Mouse (Mus musculus) olfactory bulb, adult 2 months (tissue): Measurements from ENCODE around the gene Mtmr4.

Source experiments
- CTCF ChIP-seq: fragments of 200-500 bp; IDR thresholded peaks from 2 replicates; pipeline ENCODE4 v1.5.1; 2012; ENCODE audit warnings: low read depth, mild to moderate bottlenecking, low read length, moderate library complexity; ENCODE audit not compliant: insufficient read depth
- POLR2A ChIP-seq: fragments of 200-500 bp; IDR thresholded peaks from 2 replicates; pipeline ENCODE4 v1.6.1; 2012; ENCODE audit warnings: mild to moderate bottlenecking, low read depth, low read length, moderate library complexity; ENCODE audit not compliant: insufficient read depth

DNA sequence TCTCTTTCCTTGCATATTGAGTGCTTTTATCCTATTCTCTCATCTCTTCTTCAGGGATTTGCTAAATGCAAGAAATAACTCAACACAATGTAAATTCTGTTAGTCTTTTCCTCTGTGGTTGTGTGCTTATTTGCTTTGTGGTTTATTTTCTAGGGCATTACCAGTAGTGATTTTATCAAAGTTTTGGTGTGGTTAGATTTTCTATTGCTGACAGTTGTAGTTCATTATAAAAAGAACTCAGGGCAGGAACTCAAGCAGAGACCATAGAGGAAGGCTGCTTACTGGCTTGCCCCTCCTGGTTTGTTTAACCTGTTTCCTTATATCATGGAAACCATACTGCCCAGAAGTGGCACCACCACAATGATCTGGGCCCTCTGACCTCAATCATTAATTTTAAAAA is 50.9 kb downstream of the Mtmr4 start:
- TF ChIP-seq POLR2A (no peak), CTCF (no peak)
